Mouse (Mus musculus) layer of hippocampus, postnatal 14 days (tissue): ENCODE data around the gene Hbb-bh2. TPM values are rescaled to one million over a fixed set of nuclear protein-coding genes. Genes with fewer than 3 reads are reported as not detected.
"Not testable (repeated sequence)": the region's sequence is repeated elsewhere in the genome, so short reads cannot be mapped to it uniquely, and the experiment has no call there.

Experiments used
- DNase-seq, 2 experiments: peaks; one replicate each; pipeline ENCODE4 v3.0.0; 2021 to 2022; ENCODE audit warnings: low spot score in 2 of 2, mixed read lengths in 1 of 2
- total RNA-seq, 2 experiments: library from RNA; stranded (reverse); gene quantifications; 2 replicates each; pipeline ENCODE4 v1.2.3; 2021

Hbb-bh2 gene
- total RNA-seq, 2 experiments from 2014 or later = not detected

DNA sequence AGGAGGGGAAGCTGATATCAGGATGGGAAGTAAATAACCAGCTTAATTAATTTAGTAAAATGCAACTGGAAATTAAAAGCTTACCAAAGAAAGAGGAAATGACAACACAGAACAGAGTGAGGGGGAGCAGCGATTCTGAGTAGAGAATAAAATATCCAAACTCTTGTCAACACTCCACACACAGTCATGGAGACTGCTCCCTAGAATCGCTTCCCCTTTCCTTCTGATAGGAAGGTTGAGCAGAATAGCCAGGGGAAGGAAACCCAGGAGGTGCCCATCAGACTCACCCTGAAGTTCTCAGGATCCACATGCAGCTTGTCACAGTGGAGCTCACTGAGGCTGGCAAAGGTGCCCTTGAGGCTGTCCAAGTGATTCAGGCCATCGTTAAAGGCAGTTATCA, 27.2 kb downstream of the Hbb-bh2 start:
- DNase-seq = not testable (repeated sequence)

- DNase-seq = no peak
These were observed 28.1 kb downstream of the Hbb-bh2 start for GRCm38 (mm10) chr7:103812174-103812573.

DNA sequence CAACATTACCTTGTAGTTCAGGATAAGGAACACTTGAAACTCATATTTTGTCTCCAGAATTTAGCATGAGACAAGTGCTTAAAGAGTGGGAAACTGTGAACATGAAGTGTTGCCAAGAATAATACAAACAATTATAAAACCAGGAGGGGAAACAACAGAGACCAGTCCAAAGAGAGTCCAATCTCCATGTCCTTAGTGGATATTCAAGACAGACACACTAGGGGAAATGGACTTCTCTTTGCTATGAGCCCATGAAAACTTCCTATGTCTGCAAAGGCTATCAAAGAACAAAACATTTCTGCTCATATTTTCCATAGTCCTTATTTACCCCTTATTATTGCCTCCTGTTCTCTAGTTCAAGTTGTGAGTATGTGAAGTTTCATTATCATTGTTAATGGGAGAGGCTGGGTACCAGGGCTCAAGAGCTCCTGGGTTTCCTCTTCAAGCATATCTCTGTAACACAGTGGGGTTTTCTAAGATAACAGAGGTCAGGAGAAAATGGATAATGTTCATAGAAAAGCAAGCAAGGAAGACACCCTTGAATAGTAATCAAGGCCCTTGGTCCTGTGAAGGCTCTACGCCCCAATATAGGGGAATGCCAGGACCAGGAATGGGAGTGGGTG, 29.0 kb downstream of the Hbb-bh2 start:
- DNase-seq = no peak

DNA sequence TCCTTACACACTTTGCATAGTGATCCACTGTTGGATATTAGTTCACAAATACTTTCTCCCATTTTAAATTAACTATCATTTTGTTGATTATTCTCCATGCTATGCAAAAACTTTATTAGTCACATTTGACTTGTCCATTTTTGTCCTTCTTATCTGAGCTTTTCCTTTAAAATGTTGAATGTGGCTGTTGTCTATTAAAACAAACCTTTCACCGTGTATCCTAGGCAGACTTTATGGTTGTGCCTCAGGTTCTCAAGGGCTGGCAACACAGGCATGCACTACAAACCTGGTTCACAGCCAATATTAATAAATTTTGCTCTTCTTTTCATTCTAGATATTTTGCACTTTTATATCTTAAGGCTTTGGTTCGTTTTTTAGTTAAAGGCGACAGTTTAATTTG, 29.6 kb downstream of the Hbb-bh2 start:
- DNase-seq = no peak

- DNase-seq = no peak
These were observed 30.0 kb downstream of the Hbb-bh2 start for GRCm38 (mm10) chr7:103810296-103810695.

DNA sequence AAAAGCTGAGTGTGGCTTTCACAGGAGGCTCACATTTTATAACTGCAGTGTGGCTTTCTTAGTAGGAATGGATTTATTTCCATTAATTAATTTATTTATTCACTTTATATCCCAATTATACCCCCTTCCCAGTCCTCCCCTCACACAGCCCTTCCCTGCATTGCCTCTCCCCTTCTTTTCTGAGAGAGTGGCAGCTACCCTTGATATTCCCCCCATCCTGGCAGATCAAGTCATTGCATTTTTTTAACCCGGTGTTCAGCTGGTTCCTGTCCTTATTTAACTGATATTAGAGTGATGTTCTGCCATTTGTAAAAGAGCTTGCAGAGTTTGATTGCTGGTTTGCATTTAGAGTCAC, 30.5 kb downstream of the Hbb-bh2 start:
- no peak for DNase-seq

GRCm38 (mm10) chr7:103808971-103809800, 31.1 kb downstream of the Hbb-bh2 start:
- no peak for DNase-seq

DNA sequence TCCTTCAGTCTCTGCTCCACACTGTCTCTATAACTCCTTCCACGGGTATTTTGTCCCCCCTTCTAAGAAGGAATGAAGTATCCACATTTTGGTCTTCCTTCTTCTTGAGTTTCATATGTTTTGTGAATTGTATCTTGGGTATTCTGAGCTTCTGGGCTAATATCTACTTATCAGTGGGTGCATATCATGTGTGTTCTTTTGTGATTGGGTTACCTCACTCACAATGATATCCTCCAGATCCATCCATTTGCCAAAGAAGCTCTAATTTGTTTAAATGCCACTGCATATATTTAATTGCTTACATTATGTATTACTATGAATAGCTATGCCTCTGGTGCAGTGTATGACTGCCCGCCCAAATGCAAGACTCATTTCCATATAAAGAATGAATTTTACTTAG, 32.2 kb downstream of the Hbb-bh2 start:
- not testable (repeated sequence) for DNase-seq

DNA sequence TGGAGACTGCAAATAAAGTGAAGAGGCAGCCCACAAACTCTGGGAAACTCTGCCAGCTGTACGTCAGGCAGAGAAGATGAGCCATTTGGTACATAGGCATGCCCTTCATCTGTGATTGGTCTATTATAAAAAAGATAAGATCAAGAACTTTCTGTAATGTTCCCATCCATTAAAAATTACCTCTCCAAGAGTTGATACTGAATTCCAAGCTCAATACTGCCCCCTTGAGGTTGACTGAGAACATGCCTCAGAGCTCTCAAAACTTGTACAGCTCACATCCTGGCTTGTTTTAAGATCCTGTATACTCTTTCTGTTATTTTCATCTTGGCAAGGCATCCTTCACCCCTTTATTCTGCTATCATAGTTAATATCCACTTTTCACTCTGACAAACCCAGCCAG, 33.5 kb downstream of the Hbb-bh2 start:
- peak in 1 of 2 experiments; percentile 13 for DNase-seq

- DNase-seq = no peak
These were observed 47.5 kb downstream of the Hbb-bh2 start for GRCm38 (mm10) chr7:103792669-103793388.

GRCm38 (mm10) chr7:103791721-103792120, 48.6 kb downstream of the Hbb-bh2 start, which contains the start of gene Olfr67:
Olfr67 (minus strand) TSS chr7:103791821.
- DNase-seq = no peak

Other genes starting within 250 kb of the Hbb-bh2 start
- gene Olfr619, start 239.9 kb downstream of the Hbb-bh2 start, total RNA-seq = not detected
- not detected for gene Olfr620, start 228.0 kb downstream of the Hbb-bh2 start, total RNA-seq
- gene Olfr622, start 197.8 kb downstream of the Hbb-bh2 start, total RNA-seq = not detected
- gene Olfr623, start 176.8 kb downstream of the Hbb-bh2 start, total RNA-seq = not detected
- under 1 TPM in 1 of 2 experiments, not detected in 1; 0.07 TPM for gene Olfr624, start 169.3 kb downstream of the Hbb-bh2 start, total RNA-seq
- not detected for gene Olfr625-ps1, start 157.8 kb downstream of the Hbb-bh2 start, total RNA-seq
- not detected for gene Olfr243, start 125.8 kb downstream of the Hbb-bh2 start, total RNA-seq
- gene Olfr628, start 110.1 kb downstream of the Hbb-bh2 start, total RNA-seq = not detected
- not detected for gene Olfr629, start 95.6 kb downstream of the Hbb-bh2 start, total RNA-seq
- not detected for gene Olfr630, start 83.2 kb downstream of the Hbb-bh2 start, total RNA-seq
- not detected for gene Olfr69, start 68.9 kb downstream of the Hbb-bh2 start, total RNA-seq
- not detected for gene Olfr68, start 60.8 kb downstream of the Hbb-bh2 start, total RNA-seq
- gene Olfr67, start 48.7 kb downstream of the Hbb-bh2 start, total RNA-seq = not detected
- 10 to 100 TPM; 58.3 to 79.4 TPM for gene Hbb-bt, start 26.5 kb downstream of the Hbb-bh2 start, total RNA-seq
- 100 to 1,000 TPM; 565 to 654 TPM for gene Hbb-bs, start 12.4 kb downstream of the Hbb-bh2 start, total RNA-seq
- gene Hbb-bh1, start 2.6 kb upstream of the Hbb-bh2 start, total RNA-seq = not detected
- not detected for gene Hbb-y, start 12.7 kb upstream of the Hbb-bh2 start, total RNA-seq
- gene Olfr66, start 45.7 kb upstream of the Hbb-bh2 start, total RNA-seq = not detected
- not detected for gene Olfr64, start 54.0 kb upstream of the Hbb-bh2 start, total RNA-seq
- not detected for gene Olfr65, start 63.0 kb upstream of the Hbb-bh2 start, total RNA-seq
- not detected for gene Olfr631, start 88.3 kb upstream of the Hbb-bh2 start, total RNA-seq
- not detected for gene Olfr632, start 93.8 kb upstream of the Hbb-bh2 start, total RNA-seq
- gene Olfr633, start 103.9 kb upstream of the Hbb-bh2 start, total RNA-seq = not detected
- gene Olfr635, start 130.6 kb upstream of the Hbb-bh2 start, total RNA-seq = under 1 TPM; 0.07 to 0.09 TPM
- not detected for gene Olfr638, start 158.2 kb upstream of the Hbb-bh2 start, total RNA-seq
- gene Olfr639, start 176.8 kb upstream of the Hbb-bh2 start, total RNA-seq = under 1 TPM; 0.07 to 0.19 TPM
- gene Olfr640, start 185.1 kb upstream of the Hbb-bh2 start, total RNA-seq = not detected
- gene Olfr641, start 194.9 kb upstream of the Hbb-bh2 start, total RNA-seq = not detected
- gene Olfr642, start 212.1 kb upstream of the Hbb-bh2 start, total RNA-seq = not detected
- gene 4930516K23Rik, start 220.9 kb upstream of the Hbb-bh2 start, total RNA-seq = not detected
- not detected for gene Olfr644, start 231.3 kb upstream of the Hbb-bh2 start, total RNA-seq
- not detected for gene Olfr645, start 244.9 kb upstream of the Hbb-bh2 start, total RNA-seq